Mouse (Mus musculus) WW6 (cell line): ENCODE measurements around the gene Pnrc2.

Source experiments
- DNase-seq: peaks from one replicate; pipeline ENCODE4 v3.0.0-alpha.2; 2013; ENCODE audit warnings: low read depth, low spot score

Pnrc2 gene

GRCm38 (mm10) chr4:135892884-135893283 is 19.2 kb upstream of the Pnrc2 start:
- DNase-seq = no peak

- no peak for DNase-seq
Observed at GRCm38 (mm10) chr4:135891539-135891938, 17.9 kb upstream of the Pnrc2 start.

GRCm38 (mm10) chr4:135889884-135890283 is 16.2 kb upstream of the Pnrc2 start:
- no peak for DNase-seq

- no peak for DNase-seq
Observed at GRCm38 (mm10) chr4:135889146-135889883, 15.7 kb upstream of the Pnrc2 start.

- DNase-seq = no peak
Observed at GRCm38 (mm10) chr4:135888448-135889057, 14.9 kb upstream of the Pnrc2 start.

GRCm38 (mm10) chr4:135886184-135886583 is 12.5 kb upstream of the Pnrc2 start:
- no peak for DNase-seq

GRCm38 (mm10) chr4:135885676-135886075 is 12.0 kb upstream of the Pnrc2 start:
- no peak for DNase-seq

GRCm38 (mm10) chr4:135884531-135884930 is 10.9 kb upstream of the Pnrc2 start:
- no peak for DNase-seq

- DNase-seq = no peak
Observed at GRCm38 (mm10) chr4:135883881-135884516, 10.3 kb upstream of the Pnrc2 start.

GRCm38 (mm10) chr4:135883401-135883851 is 9.8 kb upstream of the Pnrc2 start:
- DNase-seq = no peak

GRCm38 (mm10) chr4:135882023-135882422 is 8.4 kb upstream of the Pnrc2 start:
- no peak for DNase-seq

GRCm38 (mm10) chr4:135880576-135880975 is 6.9 kb upstream of the Pnrc2 start:
- DNase-seq = no peak

- no peak for DNase-seq
Observed at GRCm38 (mm10) chr4:135880018-135880417, 6.4 kb upstream of the Pnrc2 start.

GRCm38 (mm10) chr4:135879021-135879420 is 5.4 kb upstream of the Pnrc2 start:
- DNase-seq = no peak

- no peak for DNase-seq
Observed at GRCm38 (mm10) chr4:135877742-135878141, 4.1 kb upstream of the Pnrc2 start.

GRCm38 (mm10) chr4:135876583-135877020 is 3.0 kb upstream of the Pnrc2 start:
- DNase-seq = no peak

- DNase-seq = no peak
Observed at GRCm38 (mm10) chr4:135875991-135876582, 2.4 kb upstream of the Pnrc2 start.

GRCm38 (mm10) chr4:135875546-135875945 is 1.9 kb upstream of the Pnrc2 start:
- DNase-seq = no peak

- no peak for DNase-seq
Observed at GRCm38 (mm10) chr4:135874564-135875535, 1.2 kb upstream of the Pnrc2 start.

- DNase-seq = no peak
Observed at GRCm38 (mm10) chr4:135872589-135873391, 860 bp downstream of the Pnrc2 start.
